Mouse (Mus musculus) hindbrain, embryonic 14.5 days (tissue): Measurements from ENCODE around the gene Celf2. TPM values are rescaled to one million over a fixed set of nuclear protein-coding genes. Genes with fewer than 3 reads are reported as not detected.
A peak's percentile ranks its signal among the peaks of the same experiment; 100 is the strongest.

Experiments used
- ATAC-seq: fragments of 200-750 bp; cut with Nextera tagmentation; 2 replicates; pipeline ENCODE4 v1.8.0; 2017; ENCODE audit warnings: moderate number of reproducible peaks, mild to moderate bottlenecking, moderate TSS enrichment, moderate library complexity; ENCODE audit not compliant: low FRiP score
- DNase-seq: peaks from one replicate; pipeline ENCODE4 v3.0.0-alpha.2; 2015; ENCODE audit warnings: low spot score
- H3K27ac ChIP-seq: fragments of 300-500 bp; sonication (generic); 2 replicates; pipeline ENCODE4 v1.5.1; 2014; ENCODE audit warnings: mild to moderate bottlenecking, moderate library complexity
- H3K27me3 ChIP-seq: fragments of 300-500 bp; sonication (generic); 2 replicates; pipeline ENCODE4 v1.6.1; 2014; ENCODE audit warnings: mild to moderate bottlenecking, low read length, mixed read lengths; ENCODE audit not compliant: control insufficient read depth, insufficient read depth
- H3K36me3 ChIP-seq: fragments of 300-500 bp; sonication (generic); replicated peaks from 2 replicates; pipeline ENCODE4 v1.6.1; 2014; ENCODE audit not compliant: control insufficient read depth, insufficient read depth
- H3K4me1 ChIP-seq: fragments of 300-500 bp; sonication (generic); replicated peaks from 2 replicates; pipeline ENCODE4 v1.6.1; 2014; ENCODE audit warnings: antibody characterized with exemption, low read length, mixed read lengths; ENCODE audit not compliant: control insufficient read depth, insufficient read depth
- H3K4me2 ChIP-seq: fragments of 300-500 bp; sonication (generic); replicated peaks from 2 replicates; pipeline ENCODE4 v1.6.1; 2014; ENCODE audit warnings: mild to moderate bottlenecking, moderate library complexity
- H3K4me3 ChIP-seq: fragments of 300-500 bp; sonication (generic); replicated peaks from 2 replicates; pipeline ENCODE4 v1.5.1; 2014; ENCODE audit warnings: mild to moderate bottlenecking, low read length
- H3K9ac ChIP-seq: fragments of 300-500 bp; sonication (generic); 2 replicates; pipeline ENCODE4 v1.6.1; 2014
- H3K9me3 ChIP-seq: fragments of 300-500 bp; sonication (generic); 2 replicates; pipeline ENCODE4 v1.6.1; 2016; ENCODE audit warnings: low read length; ENCODE audit not compliant: control insufficient read depth
- WGBS: fragments of 180-500 bp; shearing (Covaris S2); extraction: QIAGEN DNeasy Blood & Tissue Kit; methylation state at CpG from one replicate; pipeline ENCODE4 v1.1.7; 2014; 5-methylcytosine and 5-hydroxymethylcytosine counted together
- polyA plus RNA-seq: library from polyadenylated mRNA; unstranded; fragments of >200 nt; fragmentation: Nextera tagmentation; extraction: Ambion mirVana; gene quantifications from 2 replicates; pipeline ENCODE4 v1.2.1, GENCODE M21; 2014

The Celf2 gene
- polyA plus RNA-seq, 1 experiment from 2014 or later = 131 TPM

DNA sequence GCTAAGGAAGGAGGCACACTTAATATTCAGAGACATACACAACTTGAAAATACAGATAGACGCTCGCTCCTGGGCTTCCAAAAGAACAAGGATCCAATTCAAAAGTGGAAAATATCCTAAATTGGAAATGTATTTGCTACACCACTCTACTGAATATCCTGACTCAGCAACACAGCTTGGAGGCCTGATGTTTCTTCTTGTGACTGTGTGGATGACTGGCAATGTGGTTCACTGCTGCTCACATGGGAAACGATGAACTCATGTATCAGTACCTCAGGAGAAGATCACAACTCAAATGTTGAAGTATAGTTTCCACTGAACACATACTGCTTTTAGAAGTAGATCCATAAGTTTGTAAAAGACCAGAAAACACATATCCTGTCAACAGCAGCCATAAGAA lies 944.2 kb downstream of the Celf2 start:
- WGBS = 94% methylated on average over 3 of the region's 3 CpGs
- no peaks in the 10 kb centered on the region for H3K4me1 ChIP-seq
- no peaks in the 10 kb centered on the region for H3K27me3 ChIP-seq
- no peak for DNase-seq
- ATAC-seq = no peak
- peaks cover 7% of the 10 kb centered on the region; the same call in 1 of the 2 replicates for H3K36me3 ChIP-seq
- H3K9me3 ChIP-seq = no peaks in the 10 kb centered on the region
- no peak overlapping the region for H3K9ac ChIP-seq
- no peak overlapping the region for H3K4me2 ChIP-seq
- H3K27ac ChIP-seq = no peak overlapping the region
- H3K4me3 ChIP-seq = no peak overlapping the region

GRCm38 (mm10) chr2:6561337-6561736 lies 948.0 kb downstream of the Celf2 start:
- no peak overlapping the region for H3K27ac ChIP-seq
- H3K4me1 ChIP-seq = no peaks in the 10 kb centered on the region
- H3K9me3 ChIP-seq = no peaks in the 10 kb centered on the region
- no peaks in the 10 kb centered on the region for H3K27me3 ChIP-seq
- peaks cover 25% of the 10 kb centered on the region for H3K36me3 ChIP-seq
- WGBS = 92% methylated on average over 3 of the region's 3 CpGs
- H3K9ac ChIP-seq = no peak overlapping the region
- DNase-seq (no peak), ATAC-seq (no peak)
- H3K4me2 ChIP-seq = no peak overlapping the region
- no peak overlapping the region for H3K4me3 ChIP-seq

- Histone ChIP-seq H3K9me3 (no peaks in the 10 kb centered on the region), H3K27me3 (no peaks in the 10 kb centered on the region), H3K27ac (no peak overlapping the region), H3K4me2 (no peak overlapping the region), H3K4me3 (no peak overlapping the region), H3K4me1 (no peaks in the 10 kb centered on the region), H3K36me3 (peaks cover 25% of the 10 kb centered on the region), H3K9ac (no peak overlapping the region)
- ATAC-seq = no peak
- WGBS = 98% methylated on average over 3 of the region's 3 CpGs
- no peak for DNase-seq
Measured at GRCm38 (mm10) chr2:6560802-6561201, 948.6 kb downstream of the Celf2 start.

DNA sequence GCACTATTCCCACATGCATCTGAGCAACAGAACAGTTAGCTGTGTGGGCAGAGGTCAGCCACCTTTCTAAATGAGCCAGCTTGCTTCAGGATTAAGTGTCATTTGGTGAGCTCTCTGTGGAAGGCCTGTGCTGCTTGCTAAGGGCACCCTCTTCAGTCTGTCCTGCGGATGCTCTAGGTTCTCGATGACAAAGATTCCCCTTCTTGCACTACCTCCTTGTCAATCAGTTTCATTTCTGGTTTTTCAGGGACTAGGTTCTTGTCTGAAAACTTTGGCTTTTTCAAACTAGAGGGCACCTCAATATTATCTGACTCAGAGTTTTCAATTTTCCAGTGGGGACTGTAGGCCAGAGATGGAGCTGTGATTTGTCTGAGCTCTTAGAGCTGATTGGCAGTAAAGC lies 949.8 kb downstream of the Celf2 start:
- Histone ChIP-seq H3K4me3 (no peak overlapping the region), H3K9ac (no peak overlapping the region), H3K4me1 (no peaks in the 10 kb centered on the region), H3K4me2 (no peak overlapping the region), H3K27me3 (no peaks in the 10 kb centered on the region), H3K27ac (no peak overlapping the region), H3K9me3 (no peaks in the 10 kb centered on the region), H3K36me3 (peaks cover 25% of the 10 kb centered on the region)
- 86% methylated on average over 2 of the region's 2 CpGs for WGBS
- ATAC-seq (no peak), DNase-seq (no peak)

GRCm38 (mm10) chr2:6558303-6559254 lies 950.8 kb downstream of the Celf2 start:
- Histone ChIP-seq H3K4me2 (no peak overlapping the region), H3K27me3 (no peaks in the 10 kb centered on the region), H3K27ac (0 out of 2 replicates have a peak overlapping the region, but pooled peaks have one; percentile 35), H3K9me3 (no peaks in the 10 kb centered on the region), H3K4me3 (no peak overlapping the region), H3K36me3 (peaks cover 25% of the 10 kb centered on the region), H3K4me1 (no peaks in the 10 kb centered on the region), H3K9ac (no peak overlapping the region)
- DNase-seq (no peak), ATAC-seq (no peak)
- 82% methylated on average over 14 of the region's 14 CpGs for WGBS

GRCm38 (mm10) chr2:6557749-6558148 lies 951.6 kb downstream of the Celf2 start:
- Histone ChIP-seq H3K9ac (no peak overlapping the region), H3K36me3 (peaks cover 30% of the 10 kb centered on the region), H3K9me3 (no peaks in the 10 kb centered on the region), H3K27ac (no peak overlapping the region), H3K4me3 (no peak overlapping the region), H3K4me1 (no peaks in the 10 kb centered on the region), H3K27me3 (no peaks in the 10 kb centered on the region), H3K4me2 (no peak overlapping the region)
- WGBS = 81% methylated on average over 3 of the region's 3 CpGs
- ATAC-seq = no peak
- DNase-seq = no peak

DNA sequence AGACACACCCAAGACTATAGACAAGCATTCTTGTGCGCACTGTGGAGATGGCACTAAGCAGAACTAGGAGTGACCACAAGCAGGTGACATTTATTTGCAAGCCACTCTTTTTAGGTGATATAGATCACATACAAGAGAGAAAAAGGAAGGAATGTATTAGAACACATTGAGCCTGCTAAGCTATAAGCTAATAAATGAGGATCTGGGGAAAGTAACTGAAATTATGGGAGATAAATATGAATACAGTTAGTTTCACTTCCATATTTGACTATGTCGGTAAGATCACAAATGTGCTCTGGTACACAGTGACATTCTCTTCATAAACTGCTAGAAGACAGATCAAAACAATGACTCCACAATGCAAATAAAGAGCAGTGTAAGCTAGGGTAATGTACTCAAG lies 952.5 kb downstream of the Celf2 start:
- Histone ChIP-seq H3K27ac (no peak overlapping the region), H3K36me3 (peaks cover 38% of the 10 kb centered on the region), H3K27me3 (no peaks in the 10 kb centered on the region), H3K9me3 (no peaks in the 10 kb centered on the region), H3K9ac (no peak overlapping the region), H3K4me3 (no peak overlapping the region), H3K4me2 (no peak overlapping the region), H3K4me1 (no peaks in the 10 kb centered on the region)
- DNase-seq = no peak
- WGBS = 93% methylated on average over 2 of the region's 2 CpGs
- ATAC-seq = no peak

DNA sequence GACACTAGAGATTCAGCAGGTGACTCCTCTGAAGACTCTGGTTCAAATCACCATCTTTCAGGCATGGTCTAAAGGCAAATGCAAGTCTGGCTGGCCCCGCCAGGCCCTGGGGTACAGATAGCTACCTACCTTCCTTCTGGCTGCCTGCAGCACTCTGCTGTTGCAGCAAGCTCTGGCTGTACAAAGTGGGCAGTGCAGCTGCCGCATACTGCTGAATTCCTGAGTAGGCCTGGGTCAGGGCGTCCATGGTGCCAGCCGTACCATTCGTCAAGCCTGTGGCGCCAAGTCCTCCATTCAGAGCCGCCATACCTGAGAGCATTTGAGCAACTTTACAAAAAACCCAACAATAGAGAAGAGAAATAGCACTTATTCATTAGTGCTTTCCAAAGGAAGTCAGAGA lies 955.7 kb downstream of the Celf2 start:
- H3K4me3 ChIP-seq = no peak overlapping the region
- 53% methylated on average over 7 of the region's 7 CpGs for WGBS
- H3K4me2 ChIP-seq = no peak overlapping the region
- no peak overlapping the region for H3K27ac ChIP-seq
- DNase-seq (no peak), ATAC-seq (no peak)
- no peaks in the 10 kb centered on the region for H3K4me1 ChIP-seq
- H3K9ac ChIP-seq = no peak overlapping the region
- no peaks in the 10 kb centered on the region for H3K9me3 ChIP-seq
- H3K36me3 ChIP-seq = peaks cover 40% of the 10 kb centered on the region
- no peaks in the 10 kb centered on the region for H3K27me3 ChIP-seq

GRCm38 (mm10) chr2:6549251-6549650 lies 960.1 kb downstream of the Celf2 start:
- H3K9ac ChIP-seq = no peak overlapping the region
- H3K27me3 ChIP-seq = no peaks in the 10 kb centered on the region
- no peaks in the 10 kb centered on the region for H3K9me3 ChIP-seq
- H3K4me3 ChIP-seq = no peak overlapping the region
- H3K4me1 ChIP-seq = peaks cover 20% of the 10 kb centered on the region
- ATAC-seq = no peak
- H3K36me3 ChIP-seq = peaks cover 43% of the 10 kb centered on the region
- H3K27ac ChIP-seq = no peak overlapping the region
- 81% methylated on average over 7 of the region's 7 CpGs for WGBS
- H3K4me2 ChIP-seq = no peak overlapping the region
- DNase-seq = no peak
